Mouse (Mus musculus): Measurements from ENCODE around the gene Atp2a3. TPM values are rescaled to one million over a fixed set of nuclear protein-coding genes. Genes with fewer than 3 reads are reported as not detected.

Atp2a3 gene
- 0.70 and 1.1 TPM in 2 replicates for polyA plus RNA-seq (2014; fragmentation: Nextera tagmentation; extraction: Ambion mirVana)

DNA sequence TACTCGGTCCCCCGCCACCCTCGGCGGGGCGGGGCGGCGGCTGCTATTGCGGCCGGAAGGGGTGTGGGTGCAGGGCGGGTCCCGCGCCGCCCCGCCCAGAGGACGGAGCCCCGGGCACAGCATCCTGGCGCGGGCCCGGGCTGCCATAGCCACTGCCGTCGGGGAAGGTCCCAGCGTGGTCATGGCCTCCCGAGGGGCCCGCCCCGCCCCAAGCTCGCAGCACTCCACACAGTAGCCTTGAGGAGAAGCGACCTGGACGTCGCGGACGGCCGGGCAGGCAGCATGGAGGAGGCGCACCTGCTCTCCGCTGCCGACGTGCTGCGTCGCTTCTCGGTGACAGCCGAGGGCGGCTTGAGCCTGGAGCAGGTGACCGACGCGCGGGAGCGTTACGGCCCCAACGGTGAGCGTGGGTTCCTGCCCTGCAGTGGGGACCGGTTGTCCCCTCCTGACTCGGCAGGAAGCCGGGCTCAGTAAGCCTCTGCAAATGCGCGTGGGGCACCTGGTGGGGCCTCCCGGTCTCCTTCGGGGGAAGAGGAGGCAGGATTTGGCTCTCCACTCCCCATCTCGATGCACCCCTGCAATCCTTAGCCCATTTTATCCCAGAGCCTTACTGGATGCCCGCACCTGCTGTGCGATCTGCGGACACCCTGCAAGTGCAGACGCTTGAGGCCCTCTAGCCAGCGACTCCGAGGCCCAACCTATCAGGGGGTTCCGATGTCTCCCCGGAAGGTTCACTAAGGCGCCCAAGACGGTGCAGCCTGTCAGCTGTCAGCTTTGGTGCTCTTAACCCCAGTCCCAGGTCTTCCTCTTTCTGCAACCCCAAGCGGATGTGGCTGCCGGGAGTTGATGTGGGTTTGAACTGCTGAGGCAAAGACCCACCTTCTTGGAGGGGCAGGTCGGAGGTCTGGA, at the start of gene Atp2a3:
Atp2a3 (plus strand) TSS at position 98 of the 909 bp plus-strand sequence.
- Histone ChIP-seq H3K9ac (replicated peaks; ENCODE audit: low read depth, low read length) (no peak within 1 kb of the TSS), H3K36me3 (ENCODE audit: control insufficient read depth, insufficient read depth, low read length) (no peaks in the 10 kb centered on the region), H3K27ac (ENCODE audit: low read depth, low read length) (no peak within 1 kb of the TSS), H3K9me3 (ENCODE audit: control insufficient read depth, low read length) (no peaks in the 10 kb centered on the region), H3K27me3 (ENCODE audit: control insufficient read depth, insufficient read depth, low read length) (peaks cover 32% of the 10 kb centered on the region), H3K4me3 (ENCODE audit: low read depth, low read length) (peak within 1 kb of the TSS; percentile 16), H3K4me1 (ENCODE audit: control insufficient read depth, insufficient read depth, low read length) (no peaks in the 10 kb centered on the region), H3K4me2 (ENCODE audit: low read depth, low read length) (peak within 1 kb of the TSS; percentile 26)
- ATAC-seq (ENCODE audit: low read depth), result no peak
- WGBS, result 7% methylated on average over 48 of the region's 70 CpGs

DNA sequence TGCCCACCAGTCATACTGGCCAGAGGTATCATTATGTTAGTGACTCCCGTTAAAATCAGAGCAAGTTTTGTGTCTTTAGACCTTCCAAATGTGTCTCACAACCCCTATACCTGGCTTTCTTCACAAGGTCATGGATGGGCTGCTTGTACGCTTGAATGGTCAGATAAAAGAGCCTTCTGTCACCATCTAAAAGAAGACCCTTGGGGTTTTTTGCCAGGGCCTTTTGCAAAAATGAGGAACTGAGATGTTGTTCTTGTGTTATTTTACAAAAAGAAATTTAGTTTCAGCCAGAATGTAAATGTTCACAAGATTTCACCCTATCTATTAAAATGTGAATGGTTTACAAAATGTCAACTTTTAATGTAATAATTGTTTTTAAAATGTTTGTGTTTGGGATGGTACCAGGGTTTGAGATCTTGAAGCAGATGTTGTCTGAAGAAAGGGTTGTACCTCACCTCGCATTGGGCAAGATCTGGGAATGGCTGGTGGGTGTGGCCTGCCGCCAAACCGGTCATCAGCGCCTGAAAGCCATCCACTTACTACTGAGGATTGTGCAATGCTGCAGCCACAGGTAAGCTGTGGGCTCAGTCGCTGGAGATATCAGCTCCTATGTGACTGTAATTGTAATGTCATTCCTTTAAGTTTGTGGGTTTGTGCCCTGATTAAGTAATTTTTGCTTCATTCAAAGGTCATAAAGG, 43.5 kb upstream of the Atp2a3 start:
- 78% methylated on average over 7 of the region's 7 CpGs for WGBS
- Histone ChIP-seq H3K4me3 (ENCODE audit: low read depth, low read length) (no peak overlapping the region), H3K27me3 (ENCODE audit: control insufficient read depth, insufficient read depth, low read length) (no peaks in the 10 kb centered on the region), H3K9me3 (ENCODE audit: control insufficient read depth, low read length) (no peaks in the 10 kb centered on the region), H3K4me1 (ENCODE audit: control insufficient read depth, insufficient read depth, low read length) (no peaks in the 10 kb centered on the region), H3K9ac (replicated peaks; ENCODE audit: low read depth, low read length) (no peak overlapping the region), H3K4me2 (ENCODE audit: low read depth, low read length) (no peak overlapping the region), H3K36me3 (ENCODE audit: control insufficient read depth, insufficient read depth, low read length) (peaks cover 66% of the 10 kb centered on the region), H3K27ac (ENCODE audit: low read depth, low read length) (no peak overlapping the region)
- ATAC-seq (ENCODE audit: low read depth), result no peak

DNA sequence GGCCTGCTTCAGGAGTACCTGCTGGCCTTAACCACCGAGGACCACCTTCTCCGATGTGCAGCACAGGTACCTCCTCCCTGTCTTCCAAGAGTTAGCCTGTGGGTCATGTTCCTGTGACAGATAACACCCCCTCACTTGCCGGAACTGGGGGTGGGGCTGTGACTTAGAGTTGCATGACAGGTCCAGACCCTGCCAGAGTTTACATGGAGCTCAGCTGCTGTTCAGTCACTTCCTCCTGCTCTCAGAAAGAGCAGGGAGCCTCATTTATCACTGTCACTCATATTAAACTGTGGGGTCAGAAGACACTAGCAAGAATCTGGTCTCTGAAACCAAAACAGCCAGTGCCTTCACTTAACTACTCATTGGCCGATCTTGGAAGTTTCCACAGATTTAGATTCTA, 37.9 kb upstream of the Atp2a3 start:
- ATAC-seq (ENCODE audit: low read depth), result no peak
- H3K27me3 ChIP-seq (ENCODE audit: control insufficient read depth, insufficient read depth, low read length), result no peaks in the 10 kb centered on the region
- 91% methylated on average over 4 of the region's 4 CpGs for WGBS
- H3K9ac ChIP-seq (replicated peaks; ENCODE audit: low read depth, low read length), result no peak overlapping the region
- no peaks in the 10 kb centered on the region for H3K9me3 ChIP-seq (ENCODE audit: control insufficient read depth, low read length)
- H3K4me2 ChIP-seq (ENCODE audit: low read depth, low read length), result no peak overlapping the region
- H3K36me3 ChIP-seq (ENCODE audit: control insufficient read depth, insufficient read depth, low read length), result peaks cover 43% of the 10 kb centered on the region
- no peaks in the 10 kb centered on the region for H3K4me1 ChIP-seq (ENCODE audit: control insufficient read depth, insufficient read depth, low read length)
- H3K4me3 ChIP-seq (ENCODE audit: low read depth, low read length), result no peak overlapping the region
- H3K27ac ChIP-seq (ENCODE audit: low read depth, low read length), result no peak overlapping the region

DNA sequence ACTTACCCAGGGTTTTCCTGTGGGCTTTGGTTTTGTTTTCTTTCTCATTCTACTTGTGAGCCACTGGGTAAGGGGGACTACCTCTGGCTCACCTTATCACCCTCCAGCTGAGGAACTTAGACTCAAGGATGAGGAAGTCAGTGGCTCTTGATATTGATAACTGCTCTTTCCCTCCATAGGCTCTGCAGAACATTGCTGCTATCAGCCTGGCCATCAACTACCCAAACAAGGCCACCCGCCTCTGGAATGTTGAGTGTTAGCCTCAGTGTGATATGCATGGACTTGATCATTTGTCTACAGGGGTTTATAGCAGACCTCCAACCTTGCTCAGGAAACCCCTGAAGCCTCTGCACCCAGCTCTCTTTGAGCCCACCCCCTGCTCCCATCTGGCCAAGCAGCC, 36.5 kb upstream of the Atp2a3 start:
- Histone ChIP-seq H3K27ac (ENCODE audit: low read depth, low read length) (no peak overlapping the region), H3K9me3 (ENCODE audit: control insufficient read depth, low read length) (no peaks in the 10 kb centered on the region), H3K9ac (replicated peaks; ENCODE audit: low read depth, low read length) (no peak overlapping the region), H3K4me2 (ENCODE audit: low read depth, low read length) (no peak overlapping the region), H3K4me3 (ENCODE audit: low read depth, low read length) (no peak overlapping the region), H3K27me3 (ENCODE audit: control insufficient read depth, insufficient read depth, low read length) (no peaks in the 10 kb centered on the region), H3K4me1 (ENCODE audit: control insufficient read depth, insufficient read depth, low read length) (no peaks in the 10 kb centered on the region), H3K36me3 (ENCODE audit: control insufficient read depth, insufficient read depth, low read length) (peaks cover 43% of the 10 kb centered on the region)
- 92% methylated on average over 1 of the region's 1 CpGs for WGBS
- ATAC-seq (ENCODE audit: low read depth), result no peak

DNA sequence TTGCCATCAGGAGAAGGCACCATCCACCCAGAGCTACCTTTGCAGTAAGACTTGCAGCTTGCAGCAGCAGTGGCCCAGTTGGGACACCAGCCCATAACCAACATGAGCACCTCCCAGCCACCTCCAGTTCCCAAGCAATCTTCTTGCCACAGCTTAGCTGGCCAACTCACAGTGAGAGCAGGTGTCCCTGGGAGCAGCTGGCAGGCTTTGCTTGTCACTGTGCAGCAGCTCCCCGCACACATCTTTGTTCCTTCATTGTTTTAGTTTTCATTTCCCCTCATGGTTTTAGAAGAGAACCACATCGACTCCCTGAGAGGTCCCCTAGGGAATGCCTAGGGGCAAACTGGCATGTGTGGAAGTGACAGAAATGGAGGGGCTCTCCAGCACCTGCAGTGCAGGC, 35.9 kb upstream of the Atp2a3 start:
- no peak overlapping the region for H3K4me2 ChIP-seq (ENCODE audit: low read depth, low read length)
- no peak overlapping the region for H3K4me3 ChIP-seq (ENCODE audit: low read depth, low read length)
- whole genome bisulfite sequencing, result 47% methylated on average over 2 of the region's 2 CpGs
- H3K4me1 ChIP-seq (ENCODE audit: control insufficient read depth, insufficient read depth, low read length), result no peaks in the 10 kb centered on the region
- H3K27me3 ChIP-seq (ENCODE audit: control insufficient read depth, insufficient read depth, low read length), result no peaks in the 10 kb centered on the region
- peaks cover 40% of the 10 kb centered on the region for H3K36me3 ChIP-seq (ENCODE audit: control insufficient read depth, insufficient read depth, low read length)
- no peak for ATAC-seq (ENCODE audit: low read depth)
- H3K9ac ChIP-seq (replicated peaks; ENCODE audit: low read depth, low read length), result no peak overlapping the region
- H3K27ac ChIP-seq (ENCODE audit: low read depth, low read length), result no peak overlapping the region
- H3K9me3 ChIP-seq (ENCODE audit: control insufficient read depth, low read length), result no peaks in the 10 kb centered on the region

GRCm38 (mm10) chr11:72926226-72926890, 34.6 kb upstream of the Atp2a3 start:
- peaks cover 27% of the 10 kb centered on the region for H3K36me3 ChIP-seq (ENCODE audit: control insufficient read depth, insufficient read depth, low read length)
- no peaks in the 10 kb centered on the region for H3K9me3 ChIP-seq (ENCODE audit: control insufficient read depth, low read length)
- H3K27ac ChIP-seq (ENCODE audit: low read depth, low read length), result no peak overlapping the region
- H3K4me3 ChIP-seq (ENCODE audit: low read depth, low read length), result no peak overlapping the region
- no peak overlapping the region for H3K9ac ChIP-seq (replicated peaks; ENCODE audit: low read depth, low read length)
- no peak; the same call in 1 of the 2 replicates for ATAC-seq (ENCODE audit: low read depth)
- H3K27me3 ChIP-seq (ENCODE audit: control insufficient read depth, insufficient read depth, low read length), result no peaks in the 10 kb centered on the region
- H3K4me2 ChIP-seq (ENCODE audit: low read depth, low read length), result no peak overlapping the region
- 50% methylated on average over 13 of the region's 13 CpGs for WGBS
- no peaks in the 10 kb centered on the region for H3K4me1 ChIP-seq (ENCODE audit: control insufficient read depth, insufficient read depth, low read length)

DNA sequence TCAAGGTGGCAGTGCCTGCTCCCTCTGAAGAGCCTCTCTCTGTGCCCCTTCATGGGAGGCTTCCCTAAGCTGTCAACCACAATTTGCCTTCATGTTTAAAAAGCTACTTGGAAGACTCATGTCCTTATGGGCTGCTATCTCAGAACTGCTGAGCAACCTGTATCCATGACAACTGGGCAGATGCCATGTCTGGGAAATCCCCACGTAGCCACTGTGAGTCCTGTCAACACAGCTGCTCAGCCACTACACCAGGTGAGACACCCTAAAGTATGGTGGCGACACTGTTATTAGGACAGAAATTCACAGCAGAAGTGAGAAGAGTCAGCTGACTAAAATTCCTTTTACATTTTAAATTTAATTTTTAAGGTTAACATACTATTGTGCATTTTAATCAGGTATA, 32.5 kb upstream of the Atp2a3 start:
- Histone ChIP-seq H3K27ac (ENCODE audit: low read depth, low read length) (no peak overlapping the region), H3K4me3 (ENCODE audit: low read depth, low read length) (no peak overlapping the region), H3K4me2 (ENCODE audit: low read depth, low read length) (no peak overlapping the region), H3K9ac (replicated peaks; ENCODE audit: low read depth, low read length) (no peak overlapping the region), H3K36me3 (ENCODE audit: control insufficient read depth, insufficient read depth, low read length) (peaks cover 16% of the 10 kb centered on the region; the same call in 1 of the 2 replicates), H3K4me1 (ENCODE audit: control insufficient read depth, insufficient read depth, low read length) (no peaks in the 10 kb centered on the region), H3K27me3 (ENCODE audit: control insufficient read depth, insufficient read depth, low read length) (no peaks in the 10 kb centered on the region), H3K9me3 (ENCODE audit: control insufficient read depth, low read length) (no peaks in the 10 kb centered on the region)
- no peak for ATAC-seq (ENCODE audit: low read depth)
- WGBS, result 71% methylated on average over 2 of the region's 2 CpGs

GRCm38 (mm10) chr11:72940208-72941143, 20.5 kb upstream of the Atp2a3 start:
- ATAC-seq (ENCODE audit: low read depth), result no peak
- H3K4me1 ChIP-seq (ENCODE audit: control insufficient read depth, insufficient read depth, low read length), result no peaks in the 10 kb centered on the region
- no peaks in the 10 kb centered on the region for H3K36me3 ChIP-seq (ENCODE audit: control insufficient read depth, insufficient read depth, low read length)
- no peak overlapping the region for H3K4me3 ChIP-seq (ENCODE audit: low read depth, low read length)
- H3K9ac ChIP-seq (replicated peaks; ENCODE audit: low read depth, low read length), result no peak overlapping the region
- H3K27ac ChIP-seq (ENCODE audit: low read depth, low read length), result no peak overlapping the region
- no peak overlapping the region for H3K4me2 ChIP-seq (ENCODE audit: low read depth, low read length)
- H3K9me3 ChIP-seq (ENCODE audit: control insufficient read depth, low read length), result no peaks in the 10 kb centered on the region
- WGBS, result 51% methylated on average over 20 of the region's 20 CpGs
- no peaks in the 10 kb centered on the region for H3K27me3 ChIP-seq (ENCODE audit: control insufficient read depth, insufficient read depth, low read length)

All from neural tube, embryonic 14.5 days (tissue).